Mouse (Mus musculus) testis, adult 2 months (tissue): Measurements from ENCODE around the gene Supt20. TPM values are rescaled to one million over a fixed set of nuclear protein-coding genes. Genes with fewer than 3 reads are reported as not detected.

Source experiments
- H3K27ac ChIP-seq: fragments of 200-500 bp; 2 replicates; pipeline ENCODE4 v1.5.1; 2012; ENCODE audit warnings: low read depth, low read length; ENCODE audit not compliant: control insufficient read depth, insufficient read depth
- H3K27me3 ChIP-seq: fragments of 200-500 bp; 2 replicates; pipeline ENCODE4 v1.6.1; 2012; ENCODE audit warnings: mild to moderate bottlenecking, low read length, moderate library complexity; ENCODE audit not compliant: control insufficient read depth, insufficient read depth
- H3K36me3 ChIP-seq: fragments of 200-500 bp; 2 replicates; pipeline ENCODE4 v1.6.1; 2012; ENCODE audit warnings: mild to moderate bottlenecking, low read length; ENCODE audit not compliant: control insufficient read depth, insufficient read depth
- H3K4me1 ChIP-seq: fragments of 200-500 bp; 2 replicates; pipeline ENCODE4 v1.6.1; 2012; ENCODE audit warnings: low read length; ENCODE audit not compliant: control insufficient read depth, insufficient read depth
- H3K4me3 ChIP-seq: fragments of 200-500 bp; 2 replicates; pipeline ENCODE4 v1.5.1; 2012; ENCODE audit warnings: low read depth, mild to moderate bottlenecking, low read length, moderate library complexity, mixed read lengths; ENCODE audit not compliant: control insufficient read depth
- CTCF ChIP-seq: fragments of 200-500 bp; IDR thresholded peaks from 2 replicates; pipeline ENCODE4 v1.5.1; 2012; ENCODE audit warnings: low read depth, mild to moderate bottlenecking, inconsistent platforms, low read length, moderate library complexity; ENCODE audit not compliant: control insufficient read depth, insufficient read depth, insufficient replicate concordance
- POLR2A ChIP-seq: fragments of 200-500 bp; IDR thresholded peaks from 2 replicates; pipeline ENCODE4 v1.6.1; 2012; ENCODE audit warnings: low read depth, mild to moderate bottlenecking, inconsistent platforms, low read length, moderate library complexity; ENCODE audit not compliant: control insufficient read depth
- polyA plus RNA-seq: library from polyadenylated mRNA; depleted of rRNA; stranded (reverse); fragments of >200 nt; gene quantifications from 2 replicates; pipeline ENCODE4 v1.2.3, GENCODE M21; 2012

The Supt20 gene
- polyA plus RNA-seq, 1 experiment, result 286 TPM

DNA sequence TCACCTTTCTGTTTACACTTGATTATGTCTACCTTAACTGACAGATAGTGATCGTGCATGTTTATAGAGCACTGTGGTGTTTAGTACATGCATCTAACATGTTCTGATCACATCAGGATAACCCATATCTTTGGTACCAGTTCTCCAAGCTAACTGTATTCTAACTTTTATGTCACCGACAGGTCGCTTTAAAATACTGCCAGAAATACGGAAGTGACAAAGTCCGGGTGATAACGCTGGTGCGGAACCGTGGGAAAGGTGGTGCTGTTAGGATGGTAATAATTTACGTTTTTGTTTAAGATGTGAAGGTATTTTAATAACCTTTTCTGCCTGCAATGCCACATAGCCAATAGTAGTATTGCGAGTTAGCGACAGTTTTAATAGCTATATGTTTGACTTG lies 49.4 kb downstream of the Supt20 start:
- Histone ChIP-seq H3K4me3 (no peak overlapping the region), H3K27ac (no peak overlapping the region), H3K27me3 (no peaks in the 10 kb centered on the region), H3K4me1 (no peaks in the 10 kb centered on the region), H3K36me3 (0 out of 2 replicates have a peak, but pooled peaks cover 1% of the 10 kb centered on the region)
- no peak for TF ChIP-seq CTCF
- TF ChIP-seq POLR2A, result no peak

DNA sequence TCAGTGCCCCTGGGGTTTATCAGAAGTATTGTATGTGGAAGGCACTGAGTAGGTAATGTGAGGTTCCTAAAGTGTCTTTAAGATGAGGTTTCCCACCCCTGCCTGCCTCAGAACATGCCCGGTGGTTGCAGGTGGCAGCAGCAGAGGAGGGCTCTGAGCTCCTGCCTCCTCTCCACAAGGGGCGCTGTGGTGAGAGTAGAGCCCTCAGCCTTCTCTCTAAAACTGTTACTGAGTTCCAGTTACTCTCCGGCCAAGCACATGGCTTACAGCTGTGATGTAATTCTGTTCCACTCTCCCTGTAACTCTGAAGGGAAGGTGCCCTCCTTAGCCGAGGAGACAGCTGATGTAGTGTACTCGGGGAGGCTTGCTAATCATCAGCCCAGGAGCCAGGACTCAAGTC lies 53.2 kb downstream of the Supt20 start:
- H3K27me3 ChIP-seq, result no peaks in the 10 kb centered on the region
- H3K27ac ChIP-seq, result no peak overlapping the region
- TF ChIP-seq CTCF (peak; percentile 33; the same call in 1 of the 2 replicates), POLR2A (no peak)
- H3K4me3 ChIP-seq, result no peak overlapping the region
- H3K36me3 ChIP-seq, result peaks cover 4% of the 10 kb centered on the region; the same call in 1 of the 2 replicates
- no peaks in the 10 kb centered on the region for H3K4me1 ChIP-seq

DNA sequence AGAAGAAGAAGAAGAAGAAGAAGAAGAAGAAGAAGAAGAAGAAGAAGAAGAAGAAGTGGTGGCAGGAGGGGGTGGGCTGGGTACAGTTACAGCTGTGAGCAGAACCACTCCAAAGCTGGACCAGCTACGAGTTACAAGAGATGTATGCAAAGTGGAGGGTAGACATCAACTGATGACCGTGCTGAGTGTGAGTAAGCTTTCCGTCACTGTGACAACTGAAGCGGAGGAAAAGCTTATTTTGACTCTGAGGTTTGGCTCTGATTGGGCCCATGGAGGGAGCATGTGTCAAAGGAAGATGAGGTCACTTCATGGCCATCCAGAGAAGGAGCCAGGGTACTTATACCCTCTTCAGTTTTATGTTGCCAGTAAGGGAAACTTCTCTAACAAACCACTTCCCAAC lies 60.8 kb downstream of the Supt20 start:
- Histone ChIP-seq H3K27ac (no peak overlapping the region), H3K4me3 (no peak overlapping the region), H3K4me1 (peaks cover 7% of the 10 kb centered on the region), H3K27me3 (no peaks in the 10 kb centered on the region), H3K36me3 (0 out of 2 replicates have a peak, but pooled peaks cover 2% of the 10 kb centered on the region)
- TF ChIP-seq CTCF (no peak), POLR2A (no peak)

DNA sequence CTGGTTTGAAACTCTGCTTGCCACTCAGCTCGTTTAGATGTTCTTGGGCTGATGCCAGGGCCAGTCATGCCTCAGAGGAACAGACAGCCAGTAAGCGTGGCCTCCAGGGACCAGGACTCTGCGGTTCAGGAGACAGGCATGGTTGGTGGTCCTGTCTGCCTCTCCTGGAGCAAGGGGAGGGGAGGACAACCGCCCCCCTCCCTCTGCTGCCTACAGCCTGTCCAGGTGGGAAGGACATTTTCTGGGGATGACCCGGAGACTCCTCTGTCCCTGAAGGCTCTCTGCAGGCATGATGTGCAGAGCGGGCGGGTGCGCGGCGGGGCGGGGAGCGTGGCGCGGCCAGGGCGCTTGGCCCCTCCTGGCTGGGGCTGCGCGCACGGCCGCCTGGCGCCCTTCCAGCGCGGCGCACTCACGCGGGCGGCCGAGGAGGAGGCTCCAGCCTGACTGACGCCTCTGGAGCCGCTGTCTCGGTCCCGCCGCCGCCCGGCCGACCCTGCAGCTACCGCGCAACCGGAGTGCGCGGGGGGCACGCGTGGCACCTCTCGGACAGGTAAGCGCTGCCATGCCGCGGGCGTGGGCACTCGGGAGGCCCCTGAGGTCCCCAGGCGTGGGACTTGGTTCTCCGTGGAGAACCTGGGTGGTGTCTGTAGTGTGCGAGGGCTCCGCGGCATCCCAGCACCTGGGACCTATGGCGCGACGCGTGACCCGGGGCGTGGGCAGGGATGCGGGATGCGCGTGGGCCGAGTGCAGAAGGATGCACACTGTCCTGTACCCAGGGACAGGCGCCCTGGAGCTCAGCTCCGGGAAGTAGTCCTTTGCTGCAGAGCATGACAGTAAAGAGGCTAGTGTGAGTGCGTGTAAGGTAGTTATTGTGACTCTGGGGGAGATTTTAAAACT lies 62.8 kb downstream of the Supt20 start, which contains the start of gene Smad9:
TSS of gene Smad9 (plus strand) at position 438 of the 897 bp plus-strand sequence.
- H3K4me3 ChIP-seq, result peak within 1 kb of the TSS; percentile 72
- H3K27ac ChIP-seq, result no peak within 1 kb of the TSS
- no peaks in the 10 kb centered on the region for H3K27me3 ChIP-seq
- no peaks in the 10 kb centered on the region for H3K36me3 ChIP-seq
- H3K4me1 ChIP-seq, result peaks cover 7% of the 10 kb centered on the region
- TF ChIP-seq POLR2A (no peak), CTCF (no peak)

DNA sequence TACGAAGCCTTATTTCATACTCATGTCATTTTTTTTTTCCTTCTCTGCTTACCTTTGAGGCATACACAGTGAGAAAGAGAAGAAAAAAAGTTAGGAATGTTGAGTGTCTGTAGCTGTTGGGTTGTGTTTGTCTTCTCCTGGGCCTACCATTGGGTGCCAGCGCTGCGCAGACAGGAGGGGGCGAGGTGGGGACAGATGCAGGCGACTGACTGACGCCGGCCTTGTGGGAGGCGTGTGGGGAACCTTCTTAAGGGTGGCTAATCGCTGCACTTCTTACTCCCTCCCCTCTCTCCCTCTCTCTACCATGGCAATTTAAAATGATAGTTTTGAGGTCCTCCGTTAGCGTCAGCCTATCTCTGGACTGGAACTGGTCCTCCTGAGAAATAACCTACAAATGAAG lies 63.5 kb downstream of the Supt20 start:
- Histone ChIP-seq H3K4me1 (peaks cover 7% of the 10 kb centered on the region), H3K4me3 (0 out of 2 replicates have a peak overlapping the region, but pooled peaks have one; percentile 5), H3K27ac (no peak overlapping the region), H3K36me3 (no peaks in the 10 kb centered on the region), H3K27me3 (no peaks in the 10 kb centered on the region)
- TF ChIP-seq POLR2A (no peak), CTCF (no peak)

DNA sequence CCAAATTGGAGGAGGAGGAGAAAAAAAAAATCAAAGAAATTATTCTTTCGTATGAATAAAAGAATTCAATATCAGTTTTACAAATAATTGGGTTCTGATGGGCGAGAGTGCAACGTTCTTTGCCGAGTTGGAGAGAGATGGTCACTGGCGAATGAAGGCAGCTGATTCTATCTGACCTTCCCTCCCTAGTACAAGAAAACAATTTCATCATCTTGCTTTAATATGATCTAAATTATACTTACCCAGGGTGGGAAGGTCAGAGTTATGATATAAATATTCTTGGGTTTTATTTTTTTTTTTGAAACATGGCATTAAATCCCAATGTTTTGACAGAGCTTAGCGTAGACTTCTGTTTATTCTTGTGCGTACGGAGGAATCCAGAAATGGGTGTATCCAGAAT lies 64.8 kb downstream of the Supt20 start:
- TF ChIP-seq CTCF (no peak), POLR2A (no peak)
- H3K27me3 ChIP-seq, result no peaks in the 10 kb centered on the region
- H3K36me3 ChIP-seq, result no peaks in the 10 kb centered on the region
- peaks cover 7% of the 10 kb centered on the region for H3K4me1 ChIP-seq
- no peak overlapping the region for H3K27ac ChIP-seq
- H3K4me3 ChIP-seq, result no peak overlapping the region

DNA sequence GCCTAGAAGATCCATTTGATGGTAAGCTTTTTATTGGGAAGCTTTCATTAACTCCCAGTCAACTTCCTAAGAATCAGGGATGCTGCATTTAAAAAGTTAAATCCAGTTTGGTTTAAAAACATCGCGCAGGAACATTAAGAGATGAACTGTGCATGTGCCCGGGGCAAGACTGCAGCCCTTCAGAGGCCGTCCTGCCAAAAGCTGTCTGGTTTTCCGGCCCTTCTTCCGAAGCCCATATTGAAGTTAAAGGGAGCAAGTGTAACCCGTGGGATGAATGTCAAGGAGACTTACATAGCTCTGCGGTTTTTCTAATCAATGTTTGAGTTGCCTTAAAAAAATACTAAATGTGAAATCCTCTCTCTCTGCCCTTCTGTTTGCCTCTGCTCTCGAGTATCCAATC lies 66.6 kb downstream of the Supt20 start:
- Histone ChIP-seq H3K36me3 (no peaks in the 10 kb centered on the region), H3K27me3 (no peaks in the 10 kb centered on the region), H3K4me3 (no peak overlapping the region), H3K4me1 (peaks cover 7% of the 10 kb centered on the region), H3K27ac (no peak overlapping the region)
- TF ChIP-seq POLR2A (no peak), CTCF (no peak)

DNA sequence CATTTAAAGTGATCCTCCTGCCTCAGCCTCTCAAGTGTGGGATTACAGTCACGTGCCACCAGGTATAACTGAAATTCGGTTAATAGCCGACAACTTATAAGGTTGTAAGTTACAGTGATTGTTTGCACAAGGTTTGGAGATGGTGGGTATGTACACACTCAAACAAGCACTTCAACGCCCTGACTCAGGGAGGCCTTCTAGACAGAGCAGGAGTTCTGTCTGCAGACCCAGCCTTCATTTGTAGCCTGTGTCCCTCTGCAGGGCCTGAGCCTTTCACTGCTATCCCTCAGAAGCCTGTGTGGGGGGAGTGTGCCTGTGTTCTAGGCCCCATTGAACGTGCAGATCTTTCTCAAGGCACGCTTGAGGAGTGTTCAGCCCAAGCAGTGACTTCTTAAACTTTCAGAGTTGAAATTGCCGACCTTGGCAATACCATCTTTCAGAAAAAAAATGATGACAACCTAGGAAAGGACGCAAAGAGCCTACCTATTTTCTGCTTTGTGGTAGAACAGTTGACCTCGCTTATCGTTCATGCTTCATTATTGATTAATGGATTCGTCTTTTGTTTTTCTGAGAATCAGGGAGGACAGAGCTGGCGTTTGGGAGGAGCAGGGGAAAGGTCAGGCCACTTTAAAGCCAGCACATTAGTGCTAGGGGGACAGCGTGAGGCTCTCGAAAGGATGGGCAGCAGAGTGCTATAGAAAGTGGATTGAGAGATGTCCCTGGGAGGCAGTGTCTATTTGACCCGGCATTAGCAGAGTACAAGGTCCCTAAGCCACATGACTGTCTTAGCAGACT lies 67.9 kb downstream of the Supt20 start:
- Histone ChIP-seq H3K4me1 (peaks cover 5% of the 10 kb centered on the region), H3K27me3 (no peaks in the 10 kb centered on the region), H3K4me3 (no peak overlapping the region), H3K27ac (no peak overlapping the region), H3K36me3 (no peaks in the 10 kb centered on the region)
- TF ChIP-seq CTCF (no peak), POLR2A (no peak)
